Mouse (Mus musculus) stomach, postnatal 0 days (tissue): ENCODE measurements around the gene Amdhd1. TPM values are rescaled to one million over a fixed set of nuclear protein-coding genes. Genes with fewer than 3 reads are reported as not detected.

Experiments
- ATAC-seq: fragments of 200-750 bp; cut with Nextera tagmentation; 2 replicates; pipeline ENCODE4 v1.8.0; 2017; ENCODE audit not compliant: low FRiP score, low TSS enrichment
- DNase-seq: peaks from one replicate; pipeline ENCODE4 v3.0.0-alpha.2; 2016; ENCODE audit warnings: low spot score
- H3K27ac ChIP-seq: fragments of 300-500 bp; sonication (generic); replicated peaks from 2 replicates; pipeline ENCODE4 v1.5.1; 2014; ENCODE audit warnings: mild to moderate bottlenecking, control low read depth
- H3K27me3 ChIP-seq: fragments of 300-500 bp; sonication (generic); 2 replicates; pipeline ENCODE4 v1.6.1; 2014; ENCODE audit warnings: low read length; ENCODE audit not compliant: control insufficient read depth, insufficient read depth
- H3K36me3 ChIP-seq: fragments of 300-500 bp; sonication (generic); 2 replicates; pipeline ENCODE4 v1.6.1; 2014; ENCODE audit warnings: low read length, mixed read lengths; ENCODE audit not compliant: control insufficient read depth, insufficient read depth
- H3K4me1 ChIP-seq: fragments of 300-500 bp; sonication (generic); replicated peaks from 2 replicates; pipeline ENCODE4 v1.6.1; 2014; ENCODE audit warnings: antibody characterized with exemption; ENCODE audit not compliant: control insufficient read depth, insufficient read depth
- H3K4me2 ChIP-seq: fragments of 300-500 bp; sonication (generic); replicated peaks from 2 replicates; pipeline ENCODE4 v1.6.1; 2014; ENCODE audit warnings: low read depth, mild to moderate bottlenecking, control low read depth, moderate library complexity
- H3K4me3 ChIP-seq: fragments of 300-500 bp; sonication (generic); 2 replicates; pipeline ENCODE4 v1.5.1; 2014; ENCODE audit warnings: low read depth, low read length, control low read depth
- H3K9ac ChIP-seq: fragments of 300-500 bp; sonication (generic); 2 replicates; pipeline ENCODE4 v1.6.1; 2014; ENCODE audit warnings: mild to moderate bottlenecking, low read length, control low read depth, mixed read lengths
- H3K9me3 ChIP-seq: fragments of 300-500 bp; sonication (generic); 2 replicates; pipeline ENCODE4 v1.6.1; 2016; ENCODE audit warnings: low read length; ENCODE audit not compliant: control insufficient read depth
- CTCF ChIP-seq: IDR thresholded peaks from 2 replicates; pipeline ENCODE4 v1.5.1; 2016; ENCODE audit warnings: antibody characterized with exemption, low read depth, mild to moderate bottlenecking, moderate library complexity
- EP300 ChIP-seq: optimal IDR thresholded peaks from 2 replicates; pipeline ENCODE3; 2016; ENCODE audit warnings: antibody characterized with exemption
- WGBS: fragments of 180-500 bp; shearing (Covaris S2); extraction: QIAGEN DNeasy Blood & Tissue Kit; methylation state at CpG from one replicate; pipeline ENCODE4 v1.1.7; 2014; 5-methylcytosine and 5-hydroxymethylcytosine counted together
- polyA plus RNA-seq: library from polyadenylated mRNA; unstranded; fragments of >200 nt; fragmentation: Nextera tagmentation; extraction: Ambion mirVana; gene quantifications from 2 replicates; pipeline ENCODE4 v1.2.1, GENCODE M21; 2015

The Amdhd1 gene
- polyA plus RNA-seq, 1 experiment from 2014 or later, result 0.45 TPM

DNA sequence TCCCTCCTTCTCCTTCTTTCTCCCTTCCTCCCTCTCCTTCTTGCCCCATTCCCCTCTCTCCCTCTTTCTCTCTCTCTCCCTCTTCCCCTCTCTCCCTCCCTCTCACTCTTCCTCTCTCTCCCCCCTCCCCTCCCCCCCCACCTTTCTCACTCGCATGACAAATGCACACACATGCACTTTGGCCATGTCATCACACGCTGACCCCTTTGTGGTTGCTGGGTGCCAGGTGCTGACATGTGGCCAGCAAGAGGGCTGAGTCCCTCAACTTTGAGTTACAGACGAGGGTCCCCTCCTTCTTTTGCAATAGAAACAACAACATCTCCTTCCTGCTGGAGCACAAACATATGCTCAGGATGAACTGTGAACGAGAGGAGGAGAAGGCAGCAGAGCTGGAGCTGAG lies 35.1 kb upstream of the Amdhd1 start:
- Histone ChIP-seq H3K4me2 (no peak overlapping the region), H3K36me3 (no peaks in the 10 kb centered on the region), H3K4me3 (no peak overlapping the region), H3K27ac (no peak overlapping the region), H3K9ac (no peak overlapping the region), H3K9me3 (no peaks in the 10 kb centered on the region), H3K4me1 (no peaks in the 10 kb centered on the region), H3K27me3 (no peaks in the 10 kb centered on the region)
- WGBS, result 54% methylated on average over 4 of the region's 4 CpGs
- DNase-seq (no peak), ATAC-seq (no peak)
- TF ChIP-seq EP300 (no peak), CTCF (no peak)

DNA sequence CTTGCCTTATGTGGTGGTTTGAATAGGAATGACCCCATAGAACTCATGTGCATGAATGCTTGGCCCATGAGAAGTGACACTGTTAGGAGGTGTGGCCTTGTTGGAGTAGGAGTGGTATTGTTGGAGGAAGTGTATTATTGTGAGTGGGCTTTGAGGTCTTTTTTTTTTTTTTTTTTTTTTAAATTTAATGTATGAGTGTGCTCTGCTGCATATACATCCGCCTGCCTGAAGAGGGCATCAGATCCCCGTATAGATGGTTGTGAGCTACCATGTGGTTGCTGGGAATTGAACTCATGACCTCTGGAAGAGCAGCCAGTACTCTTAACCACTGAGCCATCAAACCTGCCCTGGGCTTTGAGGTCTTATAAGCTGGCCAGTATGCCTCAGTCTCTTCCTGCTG lies 32.4 kb upstream of the Amdhd1 start:
- H3K36me3 ChIP-seq, result no peaks in the 10 kb centered on the region
- H3K27ac ChIP-seq, result no peak overlapping the region
- no peak overlapping the region for H3K4me3 ChIP-seq
- H3K4me1 ChIP-seq, result no peaks in the 10 kb centered on the region
- TF ChIP-seq CTCF (0 out of 2 replicates have a peak, but pooled peaks have one; percentile 6), EP300 (no peak)
- DNase-seq (no peak), ATAC-seq (no peak)
- WGBS, result 36% methylated on average over 2 of the region's 2 CpGs
- H3K9ac ChIP-seq, result no peak overlapping the region
- no peaks in the 10 kb centered on the region for H3K27me3 ChIP-seq
- H3K9me3 ChIP-seq, result no peaks in the 10 kb centered on the region
- H3K4me2 ChIP-seq, result no peak overlapping the region

GRCm38 (mm10) chr10:93568671-93569070 lies 28.8 kb upstream of the Amdhd1 start:
- no peaks in the 10 kb centered on the region for H3K27me3 ChIP-seq
- no peak overlapping the region for H3K4me3 ChIP-seq
- ATAC-seq, result no peak
- 75% methylated on average over 6 of the region's 6 CpGs for WGBS
- H3K36me3 ChIP-seq, result no peaks in the 10 kb centered on the region
- H3K27ac ChIP-seq, result no peak overlapping the region
- H3K4me1 ChIP-seq, result no peaks in the 10 kb centered on the region
- no peak for TF ChIP-seq CTCF
- no peak for TF ChIP-seq EP300
- no peak overlapping the region for H3K4me2 ChIP-seq
- no peak for DNase-seq
- no peak overlapping the region for H3K9ac ChIP-seq
- H3K9me3 ChIP-seq, result no peaks in the 10 kb centered on the region

DNA sequence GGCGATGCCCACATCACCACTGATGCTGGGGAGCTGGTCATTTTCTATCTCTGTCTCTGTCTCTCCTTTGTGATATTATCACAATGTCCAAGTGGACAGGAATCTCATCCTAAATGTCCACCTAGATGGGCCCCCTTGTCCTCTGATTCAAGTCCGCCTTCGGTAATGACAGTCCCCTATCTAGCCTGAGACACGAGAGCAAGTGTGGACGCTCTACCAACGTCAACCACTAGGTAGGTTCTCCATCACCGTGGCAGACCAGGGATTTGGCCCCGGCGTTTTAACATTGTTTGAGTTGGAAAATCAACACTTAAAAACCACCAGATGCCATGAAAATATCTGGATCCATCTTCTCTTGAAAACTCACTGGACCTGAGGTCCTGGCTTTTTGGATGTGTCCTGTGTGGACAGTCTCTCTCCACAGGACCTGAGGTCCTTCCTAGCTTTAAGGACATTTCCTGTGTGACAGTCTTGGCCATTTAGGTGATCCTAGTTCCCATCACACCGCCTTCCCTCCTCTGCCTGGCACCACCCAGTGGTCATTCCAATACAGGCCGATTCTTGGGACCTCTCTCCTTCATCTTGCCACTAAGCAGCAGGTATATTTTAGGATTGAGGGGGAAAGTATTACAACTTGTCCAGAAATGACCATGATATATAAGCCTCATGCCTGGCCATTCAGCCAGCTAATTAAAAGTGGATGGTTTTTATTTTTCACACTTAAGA lies 28.2 kb upstream of the Amdhd1 start:
- WGBS, result 90% methylated on average over 11 of the region's 11 CpGs
- Histone ChIP-seq H3K9ac (no peak overlapping the region), H3K4me1 (no peaks in the 10 kb centered on the region), H3K27ac (no peak overlapping the region), H3K36me3 (no peaks in the 10 kb centered on the region), H3K4me3 (no peak overlapping the region), H3K9me3 (no peaks in the 10 kb centered on the region), H3K27me3 (no peaks in the 10 kb centered on the region), H3K4me2 (no peak overlapping the region)
- no peak for ATAC-seq
- no peak for TF ChIP-seq EP300
- TF ChIP-seq CTCF, result peak; percentile 38; the same call in 1 of the 2 replicates
- no peak for DNase-seq

- ATAC-seq, result no peak
- no peaks in the 10 kb centered on the region for H3K27me3 ChIP-seq
- WGBS, result 82% methylated on average over 10 of the region's 10 CpGs
These were observed 27.2 kb upstream of the Amdhd1 start for GRCm38 (mm10) chr10:93567066-93567465.

DNA sequence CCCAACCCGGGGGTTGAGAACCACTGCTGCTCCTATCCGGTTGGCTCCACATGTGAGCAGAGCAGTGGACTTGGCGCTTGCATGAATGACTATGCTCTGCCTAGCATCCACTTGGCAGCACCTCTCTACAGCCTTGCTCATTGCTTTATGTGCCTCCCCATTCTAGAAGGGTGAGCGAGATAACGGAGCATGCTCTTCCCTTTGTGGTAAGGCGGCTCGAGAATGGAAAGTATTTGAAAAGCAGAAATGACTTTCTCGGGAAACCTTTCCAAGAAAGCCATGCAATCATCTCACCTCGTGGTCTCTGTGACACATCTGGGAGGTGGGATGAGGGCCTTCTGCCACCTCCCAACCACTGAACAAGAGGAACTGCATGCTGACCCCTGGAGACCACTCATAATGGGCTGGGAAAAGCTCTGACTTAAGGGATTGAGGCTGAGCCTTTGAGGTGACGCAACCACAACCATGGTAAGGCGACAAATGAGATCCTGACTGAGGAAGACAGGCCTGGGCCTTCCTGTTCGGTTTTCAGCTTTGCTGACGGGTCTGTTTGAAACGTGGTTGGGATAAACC lies 24.8 kb upstream of the Amdhd1 start:
- Histone ChIP-seq H3K9me3 (no peaks in the 10 kb centered on the region), H3K36me3 (no peaks in the 10 kb centered on the region), H3K27ac (no peak overlapping the region), H3K27me3 (no peaks in the 10 kb centered on the region), H3K4me2 (no peak overlapping the region), H3K4me3 (no peak overlapping the region), H3K9ac (no peak overlapping the region), H3K4me1 (no peaks in the 10 kb centered on the region)
- ATAC-seq (no peak), DNase-seq (no peak)
- TF ChIP-seq EP300 (no peak), CTCF (no peak)
- 86% methylated on average over 14 of the region's 14 CpGs for WGBS

More at GRCm38 (mm10) chr10:93567066-93567465, 27.2 kb upstream of the Amdhd1 start:
- TF ChIP-seq CTCF (no peak), EP300 (no peak)
- no peak overlapping the region for H3K27ac ChIP-seq
- no peak overlapping the region for H3K9ac ChIP-seq
- DNase-seq, result no peak
- no peaks in the 10 kb centered on the region for H3K9me3 ChIP-seq
- H3K36me3 ChIP-seq, result no peaks in the 10 kb centered on the region
- H3K4me3 ChIP-seq, result no peak overlapping the region
- no peak overlapping the region for H3K4me2 ChIP-seq
- H3K4me1 ChIP-seq, result no peaks in the 10 kb centered on the region
